Mouse (Mus musculus) MEL (cell line): ENCODE measurements around the gene Frmd4a.

ENCODE experiments used
- CHD1 ChIP-seq: IDR thresholded peaks from 2 replicates; pipeline ENCODE4 v1.6.1; 2012; ENCODE audit warnings: low read depth, mild to moderate bottlenecking, inconsistent platforms, low read length, improper control_type of control experiment
- CHD2 ChIP-seq: IDR thresholded peaks from 2 replicates; pipeline ENCODE4 v1.6.1; 2011; ENCODE audit warnings: low read length, improper control_type of control experiment
- CTCF ChIP-seq, 3 experiments: IDR thresholded peaks in 2 of 3; conservative IDR thresholded peaks in 1 of 3; 2 replicates each; pipeline ENCODE4 v1.5.1; 2011 to 2012; ENCODE audit warnings: low read length in 3 of 3, low read depth in 2 of 3, mild to moderate bottlenecking in 2 of 3, improper control_type of control experiment in 1 of 3, inconsistent platforms in 1 of 3, mixed read lengths in 1 of 3, moderate library complexity in 1 of 3; ENCODE audit not compliant: control insufficient read depth in 1 of 3, insufficient read depth in 1 of 3, poor library complexity in 1 of 3, severe bottlenecking in 1 of 3
- EP300 ChIP-seq, 2 experiments: IDR thresholded peaks; 2 replicates each; pipeline ENCODE4 v1.6.1; 2011; ENCODE audit warnings: improper control_type of control experiment in 2 of 2, low read length in 2 of 2, low read depth in 1 of 2, mild to moderate bottlenecking in 1 of 2
- POLR2A ChIP-seq, 2 experiments: IDR thresholded peaks; 2 replicates each; pipeline ENCODE4 v1.6.1; 2011 to 2012; ENCODE audit warnings: low read length in 2 of 2, mild to moderate bottlenecking in 2 of 2, control low read depth in 1 of 2, improper control_type of control experiment in 1 of 2, low read depth in 1 of 2, moderate library complexity in 1 of 2; ENCODE audit not compliant: control insufficient read depth in 1 of 2, insufficient read depth in 1 of 2, poor library complexity in 1 of 2
- RAD21 ChIP-seq: IDR thresholded peaks from 2 replicates; pipeline ENCODE4 v1.6.1; 2011; ENCODE audit warnings: mild to moderate bottlenecking, low read depth, low read length, improper control_type of control experiment

DNA sequence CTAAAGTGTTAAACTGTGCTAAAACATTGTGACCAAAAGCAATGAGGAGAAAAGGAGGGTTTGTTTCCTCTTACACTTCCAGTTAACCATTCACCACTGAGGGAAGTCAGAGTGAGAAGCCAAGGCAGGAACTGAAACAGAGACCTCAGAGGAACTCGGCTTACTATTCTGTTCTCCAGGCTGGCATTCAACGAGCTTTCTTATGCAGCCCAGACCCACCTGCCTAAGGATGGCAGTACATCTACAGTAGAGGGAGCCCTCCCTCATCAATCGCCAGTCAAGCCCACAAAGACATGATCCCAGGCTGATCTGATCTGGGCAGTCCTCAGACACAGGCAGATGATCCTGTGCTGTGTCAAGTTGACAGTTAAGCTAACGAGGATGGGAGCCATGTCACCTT lies 555.9 kb downstream of the Frmd4a start:
- TF ChIP-seq POLR2A (IDR thresholded peaks at IDR 0.05; ENCODE audit: control insufficient read depth in 1 of 2, insufficient read depth in 1 of 2, low read depth in 1 of 2, low read length in 2 of 2, poor library complexity in 1 of 2), result no peak
- TF ChIP-seq CTCF (IDR thresholded peaks at IDR 0.05 in 2 of 3, conservative IDR thresholded peaks at IDR 0.05 in 1 of 3; ENCODE audit: control insufficient read depth in 1 of 3, insufficient read depth in 1 of 3, low read depth in 2 of 3, low read length in 3 of 3, poor library complexity in 1 of 3, severe bottlenecking in 1 of 3), result no peak
- no peak for TF ChIP-seq EP300 (IDR thresholded peaks at IDR 0.05; ENCODE audit: low read depth in 1 of 2, low read length in 2 of 2)
- TF ChIP-seq RAD21, result no peak
- no peak for TF ChIP-seq CHD2
- TF ChIP-seq CHD1, result no peak
